Mouse (Mus musculus): ENCODE measurements around the gene Cntn5. TPM values are rescaled to one million over a fixed set of nuclear protein-coding genes. Genes with fewer than 3 reads are reported as not detected.

Gene Cntn5
- total RNA-seq, 2 experiments from 2014 or later = 45.0 to 57.4 TPM

- no peak for DNase-seq
- intact Hi-C loops (cut with DNase I) = no loop called here
Measured at GRCm38 (mm10) chr9:10233364-10233763, 671.2 kb downstream of the Cntn5 start.

DNA sequence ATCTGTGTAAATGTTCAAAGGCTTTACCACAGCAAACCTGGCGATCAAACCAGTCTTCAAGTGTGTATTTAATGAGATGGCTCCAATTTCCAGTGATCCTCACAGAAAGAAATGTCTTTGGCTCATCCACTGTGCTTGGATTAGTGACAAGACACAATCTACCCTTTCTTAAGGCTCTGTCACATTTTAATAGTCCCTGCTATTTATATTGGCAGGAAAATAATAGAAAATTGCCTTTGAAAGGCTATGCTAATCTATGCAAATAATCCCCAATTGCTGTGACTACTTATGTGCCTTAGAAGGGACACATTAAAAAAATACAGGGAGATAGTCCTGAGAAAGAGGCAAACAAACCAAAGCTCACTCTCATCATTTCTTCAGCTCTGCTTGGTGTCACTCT, 672.5 kb downstream of the Cntn5 start:
- DNase-seq = no peak
- intact Hi-C loops (cut with DNase I) = no loop called here

DNA sequence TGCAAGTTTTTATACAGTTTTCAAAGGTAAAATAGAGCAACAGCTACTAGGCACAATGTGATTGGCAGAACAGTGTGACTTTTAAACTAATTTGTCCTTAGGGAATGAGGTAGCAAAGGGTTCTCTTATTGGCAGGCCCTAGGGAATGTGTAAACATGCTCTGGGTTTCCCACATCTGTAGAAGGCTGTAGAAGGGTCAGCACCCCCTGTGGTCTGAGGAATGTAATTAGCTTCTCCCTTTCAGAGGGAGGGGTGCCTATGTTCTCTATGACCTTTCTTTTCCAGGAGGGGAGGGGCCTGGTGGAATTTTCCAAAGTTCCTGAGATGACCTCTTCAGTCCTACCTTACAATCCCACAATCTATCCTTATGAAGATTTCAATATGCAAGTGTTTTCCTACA, 673.6 kb downstream of the Cntn5 start:
- intact Hi-C loops (cut with DNase I) = no loop called here
- DNase-seq = no peak

- no peak for DNase-seq
- intact Hi-C loops (cut with DNase I) = no loop called here
Measured at GRCm38 (mm10) chr9:10229716-10230115, 674.9 kb downstream of the Cntn5 start.

DNA sequence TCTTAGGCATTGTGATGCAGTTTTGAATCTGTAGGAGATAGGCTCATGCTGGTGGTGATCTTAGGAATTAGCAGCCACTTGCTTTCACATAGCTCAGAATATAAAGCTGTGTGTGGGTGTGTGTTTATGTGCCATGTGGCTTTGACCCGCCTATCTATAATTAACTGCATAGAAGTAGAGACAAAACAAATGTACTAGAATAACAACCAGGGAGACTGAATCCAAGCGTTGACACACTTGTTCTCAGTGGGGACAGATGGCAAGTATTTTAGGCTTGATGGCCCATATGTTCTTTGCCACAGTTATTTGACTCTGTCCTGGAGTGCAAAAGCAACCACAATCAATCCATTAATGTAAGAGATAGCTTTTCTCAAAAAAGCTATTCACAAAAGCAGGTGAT, 678.6 kb downstream of the Cntn5 start:
- intact Hi-C loops (cut with DNase I) = no loop called here

GRCm38 (mm10) chr9:10186063-10186462, 718.5 kb downstream of the Cntn5 start:
- intact Hi-C loops (cut with DNase I) = no loop called here
- DNase-seq = no peak

More for the DNA sequence above, 678.6 kb downstream of the Cntn5 start:
- DNase-seq = peak; percentile 0

- intact Hi-C loops (cut with DNase I) = no loop called here
- DNase-seq = no peak
Measured at GRCm38 (mm10) chr9:10170526-10170925, 734.0 kb downstream of the Cntn5 start.

GRCm38 (mm10) chr9:10121350-10122057, 783.1 kb downstream of the Cntn5 start:
- intact Hi-C loops (cut with DNase I) = no loop called here
- no peak for DNase-seq

DNA sequence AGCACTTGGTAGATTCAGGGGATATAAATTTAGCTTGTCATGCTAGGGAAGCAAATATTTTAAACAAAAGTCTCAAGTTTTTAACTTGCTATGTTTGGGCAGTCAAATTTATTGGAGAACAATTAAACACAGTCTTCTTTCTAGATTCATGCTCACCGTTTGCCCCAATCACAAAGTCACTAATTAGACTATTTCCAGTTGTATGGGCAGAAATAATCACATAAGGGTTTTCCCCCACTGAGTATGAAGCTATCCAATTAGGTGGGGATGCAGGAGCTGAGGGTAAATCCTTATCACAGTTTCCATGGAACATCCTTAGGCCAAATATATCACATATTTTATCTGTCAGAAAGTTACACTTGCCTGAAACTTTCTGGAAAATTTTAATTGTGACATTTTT, 788.0 kb downstream of the Cntn5 start:
- DNase-seq = no peak
- intact Hi-C loops (cut with DNase I) = no loop called here

DNA sequence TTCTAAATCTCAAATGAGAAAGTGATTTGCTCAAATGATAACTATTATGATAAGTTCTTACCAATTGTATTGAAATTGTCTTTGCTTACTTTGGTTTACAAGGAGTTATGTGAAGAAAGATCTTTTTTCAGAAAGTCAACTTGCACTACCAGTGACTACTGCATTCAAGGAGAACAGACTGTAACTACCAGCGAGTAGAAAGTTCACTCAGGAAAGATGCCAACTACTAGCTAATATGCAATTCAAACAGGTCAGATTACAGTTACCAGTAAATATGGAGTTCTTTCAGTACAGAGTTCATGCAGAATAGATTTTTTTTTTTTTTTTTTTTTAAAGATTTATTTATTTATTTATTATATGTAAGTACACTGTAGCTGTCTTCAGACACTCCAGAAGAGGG, 795.4 kb downstream of the Cntn5 start:
- DNase-seq = no peak
- intact Hi-C loops (cut with DNase I) = no loop called here

DNA sequence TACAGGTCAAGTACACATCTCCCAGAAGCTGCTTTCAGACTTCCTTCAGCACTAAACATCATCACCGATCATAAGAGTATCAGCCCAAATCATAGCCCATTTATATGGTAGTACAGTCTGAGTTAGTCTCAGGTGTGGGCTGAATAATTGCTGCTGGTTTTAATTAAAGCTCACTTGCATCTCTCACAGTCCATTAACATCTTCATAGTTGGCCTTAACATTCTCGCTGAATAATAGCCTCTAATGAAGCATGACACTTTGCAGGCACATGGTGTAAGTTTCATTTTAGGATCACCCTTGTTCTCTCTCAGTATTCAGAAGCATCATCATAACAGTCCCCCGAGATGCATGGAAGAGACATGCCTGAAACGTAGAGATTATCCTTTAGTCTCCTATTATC, 796.7 kb downstream of the Cntn5 start:
- intact Hi-C loops (cut with DNase I) = no loop called here
- DNase-seq = no peak

GRCm38 (mm10) chr9:10101812-10102440, 802.6 kb downstream of the Cntn5 start:
- DNase-seq = no peak

DNA sequence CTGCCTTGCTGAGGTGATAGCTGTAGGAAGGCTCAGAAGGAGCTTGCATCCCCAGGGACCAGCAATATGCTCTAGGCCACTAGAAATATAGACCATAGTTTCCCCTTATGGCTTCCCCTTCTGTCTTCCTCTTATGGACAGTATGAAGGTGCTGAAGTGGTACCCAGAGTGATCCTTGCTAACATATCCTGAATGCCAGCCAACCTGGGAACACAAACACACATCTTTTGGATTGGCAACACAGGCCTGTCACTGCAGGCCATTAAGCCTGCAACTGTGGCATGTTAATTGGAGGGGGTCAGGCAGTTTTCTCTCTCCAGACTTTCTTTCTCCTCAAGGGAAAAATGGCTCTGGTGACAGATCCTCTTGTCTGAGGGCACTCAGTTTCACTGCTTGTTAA, 828.3 kb downstream of the Cntn5 start:
- DNase-seq = no peak
- intact Hi-C loops (cut with DNase I) = no loop called here

More at GRCm38 (mm10) chr9:10101812-10102440, 802.6 kb downstream of the Cntn5 start:
- intact Hi-C loops (cut with DNase I) = no loop called here

GRCm38 (mm10) chr9:10073401-10073800, 831.2 kb downstream of the Cntn5 start:
- DNase-seq = no peak
- intact Hi-C loops (cut with DNase I) = no loop called here

DNA sequence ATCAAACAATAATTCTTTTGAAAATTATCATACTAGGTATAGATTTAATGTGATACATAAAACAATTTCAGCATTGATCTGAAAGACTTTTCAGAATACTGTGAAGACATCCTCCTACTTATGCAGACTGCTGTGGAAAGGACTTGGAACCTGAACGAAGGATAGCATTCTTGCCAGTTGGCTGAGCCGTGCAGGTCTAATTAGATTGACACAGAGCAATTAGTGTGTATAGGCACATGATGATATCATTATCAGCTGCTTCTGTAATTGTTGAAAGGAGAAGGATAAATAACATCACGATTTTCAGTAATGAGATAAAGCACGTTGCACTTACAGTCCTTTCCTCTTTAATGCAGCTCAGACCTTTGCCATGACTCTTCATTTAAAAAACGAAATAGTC, 831.7 kb downstream of the Cntn5 start:
- intact Hi-C loops (cut with DNase I) = no loop called here
- DNase-seq = no peak

GRCm38 (mm10) chr9:10071271-10071670, 833.3 kb downstream of the Cntn5 start:
- no peak for DNase-seq
- intact Hi-C loops (cut with DNase I) = no loop called here

DNA sequence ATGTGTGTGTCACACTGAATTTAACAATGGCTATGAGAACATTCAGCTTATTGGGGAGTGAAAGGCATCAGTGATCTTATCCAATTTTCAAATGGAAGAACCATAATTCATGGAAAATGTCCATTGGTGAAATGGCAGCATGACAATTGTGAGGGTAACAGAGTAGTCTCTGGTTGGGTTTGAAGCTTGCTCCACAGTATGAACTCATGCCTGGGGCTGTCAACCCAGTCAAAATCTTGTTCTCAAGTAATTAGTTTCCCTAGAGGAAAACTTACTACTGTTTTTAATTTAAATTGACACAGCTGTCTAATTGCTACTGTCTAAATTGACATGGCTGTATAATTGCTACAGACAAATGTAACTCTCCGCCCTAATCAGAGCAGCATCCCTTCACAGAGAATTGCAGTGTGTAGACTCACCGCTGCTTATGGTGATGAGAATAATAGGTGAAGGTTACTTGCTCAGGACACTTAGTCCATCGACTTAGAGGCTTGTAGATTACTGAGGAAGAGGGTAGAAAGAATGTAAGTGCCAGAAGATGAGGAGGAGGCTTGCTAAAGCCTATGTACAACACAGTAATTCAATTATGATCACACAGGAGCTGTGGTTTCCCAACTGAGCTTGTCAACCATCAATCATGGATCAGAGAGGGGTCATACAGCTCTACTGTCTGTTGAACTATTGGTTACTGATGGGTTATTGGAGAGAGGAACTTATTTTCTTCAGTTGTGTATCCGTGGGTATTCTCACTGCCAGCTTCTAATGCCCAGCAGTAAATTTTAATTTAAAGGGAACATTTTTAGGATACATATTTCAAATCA, 859.4 kb downstream of the Cntn5 start:
- intact Hi-C loops (cut with DNase I) = no loop called here

GRCm38 (mm10) chr9:10043001-10043400, 861.6 kb downstream of the Cntn5 start:
- intact Hi-C loops (cut with DNase I) = no loop called here
- no peak for DNase-seq

More for the DNA sequence above, 859.4 kb downstream of the Cntn5 start:
- no peak for DNase-seq

- DNase-seq = no peak
- intact Hi-C loops (cut with DNase I) = no loop called here
Measured at GRCm38 (mm10) chr9:10015129-10015528, 889.4 kb downstream of the Cntn5 start.

DNA sequence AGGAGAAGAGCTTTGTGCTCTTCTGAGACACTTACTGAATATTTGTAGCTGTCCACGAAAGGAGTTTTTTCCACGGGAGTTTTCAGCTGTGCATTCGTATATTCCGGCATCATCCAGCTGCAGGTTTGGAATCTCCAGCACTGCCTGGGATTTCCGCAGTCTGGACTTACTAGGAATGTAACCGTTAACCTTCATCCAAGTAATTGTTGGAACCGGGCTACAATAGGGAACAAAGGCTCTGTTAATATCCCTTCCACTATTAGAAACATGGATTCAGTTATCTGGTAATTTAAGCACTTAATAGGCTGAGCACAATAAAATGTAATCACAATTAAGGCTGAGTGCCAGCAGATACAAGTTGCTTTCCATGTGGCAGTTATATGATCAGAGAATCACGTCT, 920.5 kb downstream of the Cntn5 start:
- intact Hi-C loops (cut with DNase I) = no loop called here
- DNase-seq = no peak

GRCm38 (mm10) chr9:9983220-9983619, 921.4 kb downstream of the Cntn5 start:
- intact Hi-C loops (cut with DNase I) = no loop called here
- DNase-seq = no peak

DNA sequence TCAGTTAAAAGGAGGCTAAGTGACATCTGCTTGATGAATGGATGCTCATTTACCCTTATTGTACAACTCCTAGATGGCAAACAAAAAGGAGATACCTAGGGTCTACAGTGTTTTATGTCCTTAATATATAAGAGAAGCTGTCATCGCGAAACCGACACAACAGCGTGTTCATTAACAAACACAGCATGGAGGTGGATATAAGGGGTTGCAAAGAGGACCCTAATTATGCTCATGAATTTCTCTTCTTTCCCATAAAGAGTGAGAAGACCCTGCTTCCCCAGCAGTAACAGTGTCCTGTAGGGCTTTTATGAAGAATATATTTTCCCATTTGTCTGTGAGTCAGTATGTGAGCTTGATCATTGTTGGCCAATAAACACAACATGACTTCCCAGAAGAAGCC, 939.2 kb downstream of the Cntn5 start:
- intact Hi-C loops (cut with DNase I) = no loop called here
- DNase-seq = no peak

Data from left cerebral cortex, postnatal 4 days (tissue).